Mouse (Mus musculus) liver, embryonic 11.5 days (tissue): Measurements from ENCODE around the gene Slc7a15. TPM values are rescaled to one million over a fixed set of nuclear protein-coding genes. Genes with fewer than 3 reads are reported as not detected.

Source experiments
- ATAC-seq: fragments of 200-750 bp; cut with Nextera tagmentation; replicated peaks from 2 replicates; pipeline ENCODE4 v1.8.0; 2017; ENCODE audit warnings: moderate number of reproducible peaks, mild to moderate bottlenecking, moderate TSS enrichment, moderate library complexity; ENCODE audit not compliant: low FRiP score
- DNase-seq: peaks from one replicate; pipeline ENCODE4 v3.0.0-alpha.2; 2017; ENCODE audit warnings: low spot score
- H3K27ac ChIP-seq: fragments of 300-500 bp; sonication (generic); 2 replicates; pipeline ENCODE4 v1.5.1; 2014; ENCODE audit warnings: mild to moderate bottlenecking, low read depth, low read length, control low read depth
- H3K27me3 ChIP-seq: fragments of 300-500 bp; sonication (generic); replicated peaks from 2 replicates; pipeline ENCODE4 v1.6.1; 2014; ENCODE audit warnings: low read length, mixed read lengths; ENCODE audit not compliant: control insufficient read depth, insufficient read depth
- H3K36me3 ChIP-seq: fragments of 300-500 bp; sonication (generic); 2 replicates; pipeline ENCODE4 v1.6.1; 2014; ENCODE audit warnings: mild to moderate bottlenecking, low read length, moderate library complexity, mixed read lengths; ENCODE audit not compliant: control insufficient read depth, insufficient read depth
- H3K4me1 ChIP-seq: fragments of 300-500 bp; sonication (generic); replicated peaks from 2 replicates; pipeline ENCODE4 v1.6.1; 2014; ENCODE audit warnings: low read length, mixed read lengths; ENCODE audit not compliant: control insufficient read depth, insufficient read depth
- H3K4me2 ChIP-seq: fragments of 300-500 bp; sonication (generic); 2 replicates; pipeline ENCODE4 v1.6.1; 2014; ENCODE audit warnings: mild to moderate bottlenecking, control low read depth, moderate library complexity
- H3K4me3 ChIP-seq: fragments of 300-500 bp; sonication (generic); 2 replicates; pipeline ENCODE4 v1.5.1; 2014; ENCODE audit warnings: low read depth, low read length, control low read depth
- H3K9ac ChIP-seq: fragments of 300-500 bp; sonication (generic); 2 replicates; pipeline ENCODE4 v1.6.1; 2014; ENCODE audit warnings: low read depth, low read length, control low read depth
- H3K9me3 ChIP-seq: fragments of 300-500 bp; sonication (generic); 2 replicates; pipeline ENCODE4 v1.6.1; 2016; ENCODE audit warnings: low read length, inconsistent platforms, mixed read lengths; ENCODE audit not compliant: control insufficient read depth
- WGBS: fragments of 180-500 bp; shearing (Covaris S2); extraction: QIAGEN DNeasy Blood & Tissue Kit; methylation state at CpG from one replicate; pipeline ENCODE4 v1.1.7; 2014; 5-methylcytosine and 5-hydroxymethylcytosine counted together
- polyA plus RNA-seq: library from polyadenylated mRNA; unstranded; fragments of >200 nt; fragmentation: Nextera tagmentation; extraction: Ambion mirVana; gene quantifications from 2 replicates; pipeline ENCODE4 v1.2.1, GENCODE M21; 2014

Slc7a15 gene
- polyA plus RNA-seq, 1 experiment from 2014 or later, result not detected

DNA sequence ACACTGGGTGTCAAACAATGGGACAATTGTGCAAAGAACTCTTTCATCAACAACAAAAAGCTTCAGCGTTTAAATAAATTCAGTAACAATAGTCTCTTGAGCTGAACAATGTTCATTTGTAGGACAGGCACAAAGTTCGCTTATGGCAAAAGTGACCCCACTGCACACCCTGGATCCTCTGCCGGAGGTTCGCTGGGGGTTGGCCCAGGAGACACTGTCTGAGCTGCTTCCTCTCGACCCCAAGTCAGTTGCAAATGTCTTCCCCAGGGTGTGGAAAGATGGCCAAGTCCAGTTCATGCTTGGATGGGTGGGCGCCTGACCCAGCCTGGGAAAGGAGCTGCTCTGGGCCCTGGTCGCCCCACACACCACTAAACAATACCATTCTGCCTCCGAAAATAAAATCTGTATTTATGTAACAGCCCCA lies 100.7 kb downstream of the Slc7a15 start:
- no peaks in the 10 kb centered on the region for H3K27me3 ChIP-seq

DNA sequence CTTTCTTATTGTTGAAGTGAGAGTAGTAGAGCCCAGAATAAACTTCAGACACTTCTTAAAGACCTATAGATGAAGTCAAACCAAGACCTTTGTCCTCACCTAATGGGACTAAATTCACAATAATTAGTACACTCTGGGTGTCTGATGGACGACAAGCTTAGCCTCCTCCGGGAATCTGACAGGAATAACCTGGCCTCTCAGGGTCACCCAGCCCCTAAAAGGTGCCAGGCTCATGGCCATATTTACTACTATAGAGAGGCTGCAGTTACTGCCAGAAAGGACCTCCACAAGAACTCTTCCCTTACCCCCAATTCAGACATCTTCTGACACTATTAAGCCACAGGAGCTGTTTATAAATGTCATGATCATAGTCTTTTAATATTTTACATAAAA lies 101.6 kb downstream of the Slc7a15 start:
- Histone ChIP-seq H3K27ac (no peak overlapping the region), H3K27me3 (no peaks in the 10 kb centered on the region), H3K36me3 (no peaks in the 10 kb centered on the region), H3K9me3 (no peaks in the 10 kb centered on the region), H3K4me1 (peaks cover 26% of the 10 kb centered on the region), H3K4me3 (no peak overlapping the region), H3K9ac (no peak overlapping the region), H3K4me2 (peak overlapping the region; percentile 95)
- DNase-seq (no peak), ATAC-seq (no peak)
- WGBS, result 45% methylated on average over 2 of the region's 2 CpGs

More for the DNA sequence above, 100.7 kb downstream of the Slc7a15 start:
- peak overlapping the region; percentile 75 for H3K4me3 ChIP-seq
- no peak for ATAC-seq
- peak overlapping the region; percentile 85 for H3K9ac ChIP-seq
- no peaks in the 10 kb centered on the region for H3K36me3 ChIP-seq
- no peak for DNase-seq
- peaks cover 26% of the 10 kb centered on the region for H3K4me1 ChIP-seq
- 0 out of 2 replicates have a peak overlapping the region, but pooled peaks have one; percentile 95 for H3K27ac ChIP-seq
- no peaks in the 10 kb centered on the region for H3K9me3 ChIP-seq
- 51% methylated on average over 8 of the region's 8 CpGs for WGBS
- H3K4me2 ChIP-seq, result peak overlapping the region; percentile 95

DNA sequence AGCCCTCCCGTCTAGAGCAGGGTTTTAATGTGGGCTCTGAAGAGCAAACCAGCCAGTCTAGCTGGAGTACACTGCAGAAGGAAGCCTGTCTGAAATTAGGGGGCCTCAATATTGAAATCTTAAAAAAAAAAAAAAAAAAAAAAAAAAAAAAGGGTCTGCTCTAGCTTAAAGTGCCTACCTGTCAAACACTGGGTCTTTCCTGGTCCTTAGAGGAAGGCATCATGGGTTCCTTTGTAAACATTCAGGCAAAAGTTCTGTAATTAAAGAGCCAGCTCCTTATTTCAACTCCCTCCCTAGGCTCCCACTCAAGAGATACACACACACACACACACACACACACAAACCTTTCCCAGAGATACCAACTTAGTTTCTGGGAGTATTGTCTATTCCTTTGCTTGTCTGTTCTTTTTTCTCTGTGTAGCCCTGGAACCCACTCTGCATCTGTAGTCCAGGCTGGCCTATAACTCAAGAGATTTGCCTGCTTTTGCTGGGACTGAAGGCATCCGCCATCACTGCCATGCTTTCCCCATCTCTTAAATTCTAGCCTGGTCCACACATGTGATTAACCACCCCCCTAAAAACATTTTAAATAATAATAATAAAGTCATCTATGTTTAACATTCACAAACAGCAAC lies 102.1 kb downstream of the Slc7a15 start:
- H3K27me3 ChIP-seq, result no peaks in the 10 kb centered on the region
- no peak overlapping the region for H3K9ac ChIP-seq
- no peak for ATAC-seq
- WGBS, result 59% methylated on average over 2 of the region's 2 CpGs
- H3K36me3 ChIP-seq, result no peaks in the 10 kb centered on the region
- H3K4me1 ChIP-seq, result peaks cover 26% of the 10 kb centered on the region
- DNase-seq, result no peak
- H3K4me2 ChIP-seq, result peak overlapping the region; percentile 19; the same call in 1 of the 2 replicates
- H3K4me3 ChIP-seq, result no peak overlapping the region
- no peak overlapping the region for H3K27ac ChIP-seq
- no peaks in the 10 kb centered on the region for H3K9me3 ChIP-seq

DNA sequence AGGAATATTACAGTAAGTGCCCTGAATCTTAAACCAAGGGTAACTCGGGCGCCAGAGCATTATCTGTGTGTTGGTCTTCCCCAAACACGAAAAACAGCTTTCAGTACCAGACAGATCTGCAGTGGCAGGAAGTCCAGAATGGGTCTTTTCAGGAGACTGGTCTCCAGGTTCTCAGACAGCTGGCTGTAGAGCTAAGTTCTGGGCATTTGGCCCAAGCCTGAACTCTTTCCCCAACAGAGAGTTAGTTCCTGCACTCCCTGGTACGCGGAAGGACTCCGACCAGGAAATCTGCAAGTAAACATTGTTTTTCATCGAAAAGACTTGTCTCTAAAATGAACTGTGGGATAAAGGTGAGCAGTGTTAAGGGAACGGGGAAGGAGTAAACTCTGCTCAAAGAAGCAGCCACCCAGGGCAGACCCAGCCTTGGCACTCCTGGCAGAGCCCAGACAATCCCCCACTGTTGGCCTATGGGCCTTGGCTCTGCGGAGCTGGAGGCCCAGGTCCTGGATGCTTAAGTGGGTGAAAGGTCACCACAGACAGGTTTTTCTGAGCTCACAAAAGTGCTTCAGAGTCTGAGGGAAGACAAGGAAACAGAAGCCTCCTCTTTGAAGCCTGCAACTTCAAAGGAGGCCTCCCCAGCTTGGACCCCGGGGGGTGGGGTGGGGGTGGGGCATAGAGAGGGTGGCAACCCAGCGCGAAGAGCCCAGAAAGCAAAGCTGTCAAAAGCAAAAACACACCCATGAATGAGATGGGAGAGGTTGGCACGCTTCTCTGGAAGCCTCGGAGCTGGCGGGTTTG lies 102.8 kb downstream of the Slc7a15 start:
- no peak for DNase-seq
- H3K4me3 ChIP-seq, result no peak overlapping the region
- no peaks in the 10 kb centered on the region for H3K27me3 ChIP-seq
- H3K4me1 ChIP-seq, result peaks cover 24% of the 10 kb centered on the region
- H3K4me2 ChIP-seq, result no peak overlapping the region
- WGBS, result 33% methylated on average over 15 of the region's 15 CpGs
- no peak overlapping the region for H3K9ac ChIP-seq
- no peaks in the 10 kb centered on the region for H3K9me3 ChIP-seq
- 0 out of 2 replicates have a peak overlapping the region, but pooled peaks have one; percentile 8 for H3K27ac ChIP-seq
- no peaks in the 10 kb centered on the region for H3K36me3 ChIP-seq
- ATAC-seq, result no peak

DNA sequence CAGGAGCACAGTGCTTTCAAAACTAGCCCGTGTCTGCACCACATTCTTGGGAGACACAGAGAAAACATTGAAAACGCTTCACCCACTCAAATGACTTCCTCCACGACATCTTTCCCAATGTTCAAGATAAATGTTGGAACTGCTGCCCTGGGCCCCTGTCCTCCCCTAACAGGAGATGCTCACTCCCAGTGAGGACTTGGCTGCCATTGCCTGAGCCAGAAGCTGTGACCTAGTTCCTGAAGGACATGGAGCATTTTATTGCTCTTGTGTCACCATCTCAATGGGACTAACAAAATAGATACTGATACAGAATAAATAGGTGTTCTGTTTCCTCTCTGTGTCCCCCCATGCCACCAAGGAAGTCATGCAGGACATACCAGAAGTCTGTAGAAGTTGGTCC lies 104.2 kb downstream of the Slc7a15 start:
- DNase-seq (no peak), ATAC-seq (no peak)
- H3K4me3 ChIP-seq, result no peak overlapping the region
- no peak overlapping the region for H3K4me2 ChIP-seq
- H3K27ac ChIP-seq, result no peak overlapping the region
- H3K4me1 ChIP-seq, result peaks cover 16% of the 10 kb centered on the region; the same call in 1 of the 2 replicates
- no peaks in the 10 kb centered on the region for H3K9me3 ChIP-seq
- H3K36me3 ChIP-seq, result no peaks in the 10 kb centered on the region
- no peaks in the 10 kb centered on the region for H3K27me3 ChIP-seq
- no peak overlapping the region for H3K9ac ChIP-seq
- 72% methylated on average over 3 of the region's 3 CpGs for WGBS

DNA sequence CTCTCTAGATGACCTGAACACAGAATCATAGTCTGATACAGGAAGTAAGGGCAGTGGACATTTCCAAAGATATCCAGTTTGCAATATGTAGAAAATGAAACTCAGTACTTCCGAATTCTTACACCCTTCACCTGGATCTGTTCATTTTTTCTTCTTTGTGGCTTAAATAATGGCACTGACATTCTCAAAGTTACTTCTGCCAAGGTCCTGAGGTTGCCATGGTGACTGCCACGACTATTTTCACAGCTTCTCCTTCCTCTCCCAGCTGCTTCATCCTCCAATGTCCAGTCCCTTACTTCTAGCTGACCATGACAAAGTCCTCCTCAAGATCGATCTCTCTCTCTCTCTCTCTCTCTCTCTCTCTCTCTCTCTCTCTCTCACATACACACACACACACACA lies 105.5 kb downstream of the Slc7a15 start:
- H3K4me2 ChIP-seq, result no peak overlapping the region
- DNase-seq (no peak), ATAC-seq (no peak)
- no peaks in the 10 kb centered on the region for H3K9me3 ChIP-seq
- H3K9ac ChIP-seq, result no peak overlapping the region
- H3K4me1 ChIP-seq, result peaks cover 9% of the 10 kb centered on the region; the same call in 1 of the 2 replicates
- no peak overlapping the region for H3K27ac ChIP-seq
- WGBS, result 65% methylated on average over 3 of the region's 3 CpGs
- H3K27me3 ChIP-seq, result no peaks in the 10 kb centered on the region
- no peaks in the 10 kb centered on the region for H3K36me3 ChIP-seq
- no peak overlapping the region for H3K4me3 ChIP-seq

DNA sequence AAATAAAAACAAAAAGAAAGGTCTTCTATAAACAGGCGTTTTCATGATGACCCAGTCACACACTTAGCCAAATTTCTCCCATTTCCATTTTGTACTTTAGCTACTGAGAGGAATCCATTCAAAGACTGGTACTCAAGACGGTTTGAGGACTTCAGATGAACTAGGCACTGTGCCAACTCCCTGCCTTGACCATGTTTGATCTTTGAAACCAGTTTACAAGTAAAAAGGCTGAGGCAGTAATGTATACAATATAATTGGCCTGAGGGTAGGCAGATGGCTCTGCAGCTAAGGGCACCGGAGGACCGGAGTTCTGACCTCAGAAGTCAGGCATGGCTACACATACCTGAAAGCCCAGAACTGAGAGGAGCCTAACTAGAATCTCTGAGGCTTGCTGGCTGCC lies 109.8 kb downstream of the Slc7a15 start:
- H3K9me3 ChIP-seq, result no peaks in the 10 kb centered on the region
- WGBS, result 75% methylated on average over 4 of the region's 4 CpGs
- no peak overlapping the region for H3K9ac ChIP-seq
- no peak overlapping the region for H3K4me2 ChIP-seq
- ATAC-seq (no peak), DNase-seq (no peak)
- no peaks in the 10 kb centered on the region for H3K27me3 ChIP-seq
- no peaks in the 10 kb centered on the region for H3K36me3 ChIP-seq
- no peak overlapping the region for H3K4me3 ChIP-seq
- H3K4me1 ChIP-seq, result no peaks in the 10 kb centered on the region
- H3K27ac ChIP-seq, result no peak overlapping the region

DNA sequence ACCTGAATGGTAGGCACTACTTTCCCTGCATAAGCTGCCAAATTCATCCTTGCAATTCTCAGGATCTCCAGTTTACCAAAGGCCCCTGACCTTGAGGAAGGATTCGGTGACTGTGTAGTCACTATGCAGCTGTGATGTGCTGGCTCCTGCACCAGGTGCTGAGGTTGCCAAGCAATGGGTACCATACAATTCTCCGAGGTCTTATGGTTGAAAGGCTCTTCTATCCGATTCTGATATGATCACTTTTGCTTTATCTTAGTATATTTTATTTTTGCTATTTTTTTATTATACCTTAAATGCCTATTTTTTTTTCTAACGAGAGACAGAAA lies 110.2 kb downstream of the Slc7a15 start:
- Histone ChIP-seq H3K4me2 (no peak overlapping the region), H3K4me1 (no peaks in the 10 kb centered on the region), H3K27me3 (no peaks in the 10 kb centered on the region), H3K9ac (no peak overlapping the region), H3K4me3 (no peak overlapping the region), H3K27ac (no peak overlapping the region), H3K9me3 (no peaks in the 10 kb centered on the region), H3K36me3 (no peaks in the 10 kb centered on the region)
- DNase-seq, result no peak
- ATAC-seq, result no peak
- 81% methylated on average over 4 of the region's 4 CpGs for WGBS
